Mouse (Mus musculus) urinary bladder, postnatal 0 days (tissue): ENCODE data around the gene Tbx6. TPM values are rescaled to one million over a fixed set of nuclear protein-coding genes. Genes with fewer than 3 reads are reported as not detected.

Experiments
- polyA plus RNA-seq: library from polyadenylated mRNA; unstranded; fragments of >200 nt; fragmentation: Nextera tagmentation; extraction: Ambion mirVana; gene quantifications from 2 replicates; pipeline ENCODE4 v1.2.1, GENCODE M21; 2015

Tbx6 gene
- 0.12 and 0.15 TPM in 2 replicates for polyA plus RNA-seq

GRCm38 (mm10) chr7:126780971-126781635 lies at the start of gene Tbx6:
Gene Tbx6 (plus strand): TSS chr7:126781483.

GRCm38 (mm10) chr7:126759050-126759671 lies 22.1 kb upstream of the Tbx6 start, which contains the start of gene Mapk3:
Gene Mapk3 (plus strand): TSS chr7:126759601.

GRCm38 (mm10) chr7:126766201-126766600 lies 15.1 kb upstream of the Tbx6 start, which contains the start of gene Gdpd3:
Gene Gdpd3 (plus strand): TSS chr7:126766334.

GRCm38 (mm10) chr7:126776598-126777057 lies 4.7 kb upstream of the Tbx6 start, which contains the start of gene Ypel3:
Gene Ypel3 (plus strand): TSS chr7:126776955.

GRCm38 (mm10) chr7:126791851-126792720 lies 10.8 kb downstream of the Tbx6 start, which contains the start of gene Ppp4c:
Gene Ppp4c (minus strand): TSS chr7:126792496.

GRCm38 (mm10) chr7:126797411-126798126 lies 16.3 kb downstream of the Tbx6 start, which contains the start of gene Fam57b:
Gene Fam57b (plus strand): TSS chr7:126797668.

GRCm38 (mm10) chr7:126831539-126831938 lies 50.3 kb downstream of the Tbx6 start, which contains the start of gene 4930451I11Rik:
Gene 4930451I11Rik (minus strand): TSS chr7:126831639.

Other genes with a start within 250 kb of the Tbx6 start
- 152 and 161 TPM in 2 replicates for gene Eif3c, start 215.1 kb upstream of the Tbx6 start, polyA plus RNA-seq
- 2.1 and 3.6 TPM in 2 replicates for gene Apobr, start 196.5 kb upstream of the Tbx6 start, polyA plus RNA-seq
- 17.2 and 19.0 TPM in 2 replicates for gene Cln3, start 195.7 kb upstream of the Tbx6 start, polyA plus RNA-seq
- not detected in 2 replicates for gene Il27, start 186.5 kb upstream of the Tbx6 start, polyA plus RNA-seq
- 62.7 and 73.5 TPM in 2 replicates for gene Nupr1, start 150.6 kb upstream of the Tbx6 start, polyA plus RNA-seq
- 24.1 and 28.7 TPM in 2 replicates for gene Sgf29, start 132.2 kb upstream of the Tbx6 start, polyA plus RNA-seq
- gene Sult1a1, start 105.1 kb upstream of the Tbx6 start, polyA plus RNA-seq: 16.8 and 17.8 TPM in 2 replicates
- 81.7 and 98.8 TPM in 2 replicates for gene Bola2, start 86.1 kb upstream of the Tbx6 start, polyA plus RNA-seq
- gene Slx1b, start 85.7 kb upstream of the Tbx6 start, polyA plus RNA-seq: 4.7 and 5.1 TPM in 2 replicates
- 15.1 and 33.5 TPM in 2 replicates for gene Coro1a, start 73.7 kb upstream of the Tbx6 start, polyA plus RNA-seq
- 58.5 and 65.2 TPM in 2 replicates for gene Mapk3, start 21.9 kb upstream of the Tbx6 start, polyA plus RNA-seq
- 7.6 and 8.7 TPM in 2 replicates for gene Gdpd3, start 15.1 kb upstream of the Tbx6 start, polyA plus RNA-seq
- gene Ypel3, start 4.5 kb upstream of the Tbx6 start, polyA plus RNA-seq: 67.6 and 97.6 TPM in 2 replicates
- gene Ppp4c, start 11.0 kb downstream of the Tbx6 start, polyA plus RNA-seq: 111 and 119 TPM in 2 replicates
- gene Fam57b, start 16.2 kb downstream of the Tbx6 start, polyA plus RNA-seq: 0.17 and 0.30 TPM in 2 replicates
- not detected in 2 replicates for gene 4930451I11Rik, start 50.2 kb downstream of the Tbx6 start, polyA plus RNA-seq
- 0.08 TPM in 1 of 2 replicates, not detected in the other for gene Doc2a, start 65.9 kb downstream of the Tbx6 start, polyA plus RNA-seq
- 9.5 and 10.4 TPM in 2 replicates for gene Hirip3, start 80.5 kb downstream of the Tbx6 start, polyA plus RNA-seq
- gene Ino80e, start 80.9 kb downstream of the Tbx6 start, polyA plus RNA-seq: 45.1 and 48.6 TPM in 2 replicates
- gene Taok2, start 103.2 kb downstream of the Tbx6 start, polyA plus RNA-seq: 18.7 and 20.2 TPM in 2 replicates
- 34.6 and 38.2 TPM in 2 replicates for gene Tmem219, start 141.4 kb downstream of the Tbx6 start, polyA plus RNA-seq
- gene Kctd13, start 147.4 kb downstream of the Tbx6 start, polyA plus RNA-seq: 9.1 and 9.7 TPM in 2 replicates
- not detected in 2 replicates for gene Asphd1, start 168.1 kb downstream of the Tbx6 start, polyA plus RNA-seq
- gene Sez6l2, start 169.1 kb downstream of the Tbx6 start, polyA plus RNA-seq: 0.19 and 0.22 TPM in 2 replicates
- gene Cdipt, start 194.4 kb downstream of the Tbx6 start, polyA plus RNA-seq: 95.8 and 103 TPM in 2 replicates
- gene Cdiptos, start 194.6 kb downstream of the Tbx6 start, polyA plus RNA-seq: 1.7 and 1.9 TPM in 2 replicates
- gene Mvp, start 233.1 kb downstream of the Tbx6 start, polyA plus RNA-seq: 34.3 and 38.8 TPM in 2 replicates
- gene Pagr1b, start 235.0 kb downstream of the Tbx6 start, polyA plus RNA-seq: 0.49 TPM in 1 of 2 replicates, not detected in the other
- gene Pagr1a, start 235.9 kb downstream of the Tbx6 start, polyA plus RNA-seq: 7.9 and 36.8 TPM in 2 replicates
- gene Gm42742, start 239.6 kb downstream of the Tbx6 start, polyA plus RNA-seq: 5.0 and 26.8 TPM in 2 replicates
- 2.7 and 3.0 TPM in 2 replicates for gene Prrt2, start 239.7 kb downstream of the Tbx6 start, polyA plus RNA-seq
- gene Maz, start 245.6 kb downstream of the Tbx6 start, polyA plus RNA-seq: 20.4 and 22.4 TPM in 2 replicates